Mouse (Mus musculus): ENCODE data around the gene Gm14399. TPM values are rescaled to one million over a fixed set of nuclear protein-coding genes. Genes with fewer than 3 reads are reported as not detected.
A peak's percentile ranks its signal among the peaks of the same experiment; 100 is the strongest.
"Not testable (repeated sequence)": the region's sequence is repeated elsewhere in the genome, so short reads cannot be mapped to it uniquely, and the experiment has no call there.

Gene Gm14399
- polyA plus RNA-seq, 1 experiment: 57.4 TPM

GRCm38 (mm10) chr2:175172123-175172522 lies 30.3 kb upstream of the Gm14399 start:
- H3K27me3 ChIP-seq (ENCODE audit: control insufficient read depth, insufficient read depth, low read length, poor library complexity, severe bottlenecking): no peaks in the 10 kb centered on the region
- no peak overlapping the region for H3K27ac ChIP-seq (ENCODE audit: insufficient read depth, low read length)
- H3K4me1 ChIP-seq (ENCODE audit: control insufficient read depth, insufficient read depth, low read length): no peaks in the 10 kb centered on the region
- H3K9ac ChIP-seq (ENCODE audit: low read depth, poor library complexity, severe bottlenecking): no peak overlapping the region
- 0 out of 2 replicates have a peak, but pooled peaks cover 2% of the 10 kb centered on the region for H3K9me3 ChIP-seq (replicated peaks; ENCODE audit: control insufficient read depth, insufficient read depth, low read length, poor library complexity, severe bottlenecking)
- H3K36me3 ChIP-seq (ENCODE audit: control insufficient read depth, insufficient read depth, low read length, poor library complexity, severe bottlenecking): no peaks in the 10 kb centered on the region; the same call in 1 of the 2 replicates
- no peak overlapping the region for H3K4me3 ChIP-seq (ENCODE audit: low read depth, low read length)
- TF ChIP-seq EP300 (IDR thresholded peaks at IDR 0.05; ENCODE audit: insufficient read depth, low read depth, low read length) (no peak), CTCF (IDR thresholded peaks at IDR 0.05; ENCODE audit: low read depth, low read length) (no peak), POLR2A (IDR thresholded peaks at IDR 0.05; ENCODE audit: insufficient read depth, low read length) (no peak)

GRCm38 (mm10) chr2:175166870-175167269 lies 25.1 kb upstream of the Gm14399 start:
- not testable (repeated sequence) for H3K4me3 ChIP-seq (ENCODE audit: low read depth, low read length)

GRCm38 (mm10) chr2:175165110-175165509 lies 23.3 kb upstream of the Gm14399 start:
- not testable (repeated sequence) for H3K27ac ChIP-seq (ENCODE audit: insufficient read depth, low read length); H3K4me1 ChIP-seq (ENCODE audit: control insufficient read depth, insufficient read depth, low read length); H3K27me3 ChIP-seq (ENCODE audit: control insufficient read depth, insufficient read depth, low read length, poor library complexity, severe bottlenecking); H3K36me3 ChIP-seq (ENCODE audit: control insufficient read depth, insufficient read depth, low read length, poor library complexity, severe bottlenecking); H3K9ac ChIP-seq (ENCODE audit: low read depth, poor library complexity, severe bottlenecking); H3K4me3 ChIP-seq (ENCODE audit: low read depth, low read length)
- peaks cover 14% of the 10 kb centered on the region for H3K9me3 ChIP-seq (replicated peaks; ENCODE audit: control insufficient read depth, insufficient read depth, low read length, poor library complexity, severe bottlenecking)

More at GRCm38 (mm10) chr2:175166870-175167269, 25.1 kb upstream of the Gm14399 start:
- H3K36me3 ChIP-seq (ENCODE audit: control insufficient read depth, insufficient read depth, low read length, poor library complexity, severe bottlenecking); H3K27me3 ChIP-seq (ENCODE audit: control insufficient read depth, insufficient read depth, low read length, poor library complexity, severe bottlenecking); H3K27ac ChIP-seq (ENCODE audit: insufficient read depth, low read length); H3K4me1 ChIP-seq (ENCODE audit: control insufficient read depth, insufficient read depth, low read length); H3K9ac ChIP-seq (ENCODE audit: low read depth, poor library complexity, severe bottlenecking): not testable (repeated sequence)
- peaks cover 14% of the 10 kb centered on the region for H3K9me3 ChIP-seq (replicated peaks; ENCODE audit: control insufficient read depth, insufficient read depth, low read length, poor library complexity, severe bottlenecking)

- H3K4me1 ChIP-seq (ENCODE audit: control insufficient read depth, insufficient read depth, low read length): not testable (repeated sequence)
Measured at GRCm38 (mm10) chr2:175161438-175161837, 19.6 kb upstream of the Gm14399 start.

GRCm38 (mm10) chr2:175158642-175159041 lies 16.8 kb upstream of the Gm14399 start:
- H3K4me3 ChIP-seq (ENCODE audit: low read depth, low read length): no peak overlapping the region
- 0 out of 2 replicates have a peak, but pooled peaks cover 3% of the 10 kb centered on the region for H3K36me3 ChIP-seq (ENCODE audit: control insufficient read depth, insufficient read depth, low read length, poor library complexity, severe bottlenecking)
- no peaks in the 10 kb centered on the region for H3K4me1 ChIP-seq (ENCODE audit: control insufficient read depth, insufficient read depth, low read length)
- no peak overlapping the region for H3K27ac ChIP-seq (ENCODE audit: insufficient read depth, low read length)
- H3K9ac ChIP-seq (ENCODE audit: low read depth, poor library complexity, severe bottlenecking): no peak overlapping the region
- peaks cover 46% of the 10 kb centered on the region for H3K9me3 ChIP-seq (replicated peaks; ENCODE audit: control insufficient read depth, insufficient read depth, low read length, poor library complexity, severe bottlenecking)
- no peaks in the 10 kb centered on the region for H3K27me3 ChIP-seq (ENCODE audit: control insufficient read depth, insufficient read depth, low read length, poor library complexity, severe bottlenecking)
- TF ChIP-seq CTCF (IDR thresholded peaks at IDR 0.05; ENCODE audit: low read depth, low read length) (no peak), POLR2A (IDR thresholded peaks at IDR 0.05; ENCODE audit: insufficient read depth, low read length) (no peak), EP300 (IDR thresholded peaks at IDR 0.05; ENCODE audit: insufficient read depth, low read depth, low read length) (no peak)

More at GRCm38 (mm10) chr2:175161438-175161837, 19.6 kb upstream of the Gm14399 start:
- peaks cover 35% of the 10 kb centered on the region for H3K9me3 ChIP-seq (replicated peaks; ENCODE audit: control insufficient read depth, insufficient read depth, low read length, poor library complexity, severe bottlenecking)
- not testable (repeated sequence) for H3K27me3 ChIP-seq (ENCODE audit: control insufficient read depth, insufficient read depth, low read length, poor library complexity, severe bottlenecking); H3K9ac ChIP-seq (ENCODE audit: low read depth, poor library complexity, severe bottlenecking); H3K27ac ChIP-seq (ENCODE audit: insufficient read depth, low read length); H3K4me3 ChIP-seq (ENCODE audit: low read depth, low read length); H3K36me3 ChIP-seq (ENCODE audit: control insufficient read depth, insufficient read depth, low read length, poor library complexity, severe bottlenecking)

- Histone ChIP-seq H3K9me3 (replicated peaks; ENCODE audit: control insufficient read depth, insufficient read depth, low read length, poor library complexity, severe bottlenecking) (peaks cover 56% of the 10 kb centered on the region), H3K27ac (ENCODE audit: insufficient read depth, low read length) (no peak overlapping the region), H3K4me3 (ENCODE audit: low read depth, low read length) (no peak overlapping the region), H3K4me1 (ENCODE audit: control insufficient read depth, insufficient read depth, low read length) (no peaks in the 10 kb centered on the region), H3K36me3 (ENCODE audit: control insufficient read depth, insufficient read depth, low read length, poor library complexity, severe bottlenecking) (0 out of 2 replicates have a peak, but pooled peaks cover 3% of the 10 kb centered on the region), H3K9ac (ENCODE audit: low read depth, poor library complexity, severe bottlenecking) (no peak overlapping the region), H3K27me3 (ENCODE audit: control insufficient read depth, insufficient read depth, low read length, poor library complexity, severe bottlenecking) (no peaks in the 10 kb centered on the region)
- TF ChIP-seq POLR2A (IDR thresholded peaks at IDR 0.05; ENCODE audit: insufficient read depth, low read length): no peak
- no peak for TF ChIP-seq EP300 (IDR thresholded peaks at IDR 0.05; ENCODE audit: insufficient read depth, low read depth, low read length)
- TF ChIP-seq CTCF (IDR thresholded peaks at IDR 0.05; ENCODE audit: low read depth, low read length): no peak
Measured at GRCm38 (mm10) chr2:175156696-175157095, 14.9 kb upstream of the Gm14399 start.

GRCm38 (mm10) chr2:175141118-175141992 lies 457 bp downstream of the Gm14399 start:
- H3K9ac ChIP-seq (ENCODE audit: low read depth, poor library complexity, severe bottlenecking): peak overlapping the region; percentile 40

GRCm38 (mm10) chr2:175140624-175141023 lies 1.2 kb downstream of the Gm14399 start:
- H3K36me3 ChIP-seq (ENCODE audit: control insufficient read depth, insufficient read depth, low read length, poor library complexity, severe bottlenecking); H3K9me3 ChIP-seq (replicated peaks; ENCODE audit: control insufficient read depth, insufficient read depth, low read length, poor library complexity, severe bottlenecking); H3K27me3 ChIP-seq (ENCODE audit: control insufficient read depth, insufficient read depth, low read length, poor library complexity, severe bottlenecking); H3K4me3 ChIP-seq (ENCODE audit: low read depth, low read length); H3K27ac ChIP-seq (ENCODE audit: insufficient read depth, low read length); H3K9ac ChIP-seq (ENCODE audit: low read depth, poor library complexity, severe bottlenecking); H3K4me1 ChIP-seq (ENCODE audit: control insufficient read depth, insufficient read depth, low read length): not testable (repeated sequence)

More at GRCm38 (mm10) chr2:175141118-175141992, 457 bp downstream of the Gm14399 start:
- not testable (repeated sequence) for H3K27me3 ChIP-seq (ENCODE audit: control insufficient read depth, insufficient read depth, low read length, poor library complexity, severe bottlenecking); H3K27ac ChIP-seq (ENCODE audit: insufficient read depth, low read length); H3K4me1 ChIP-seq (ENCODE audit: control insufficient read depth, insufficient read depth, low read length); H3K36me3 ChIP-seq (ENCODE audit: control insufficient read depth, insufficient read depth, low read length, poor library complexity, severe bottlenecking); H3K9me3 ChIP-seq (replicated peaks; ENCODE audit: control insufficient read depth, insufficient read depth, low read length, poor library complexity, severe bottlenecking)
- peak overlapping the region; percentile 82 for H3K4me3 ChIP-seq (ENCODE audit: low read depth, low read length)
